Mouse (Mus musculus) left cerebral cortex, postnatal 4 days (tissue): ENCODE results near the gene Otx2. TPM values are rescaled to one million over a fixed set of nuclear protein-coding genes. Genes with fewer than 3 reads are reported as not detected.

Source experiments
- DNase-seq: peaks from one replicate; pipeline ENCODE4 v3.0.0-alpha.2; 2022
- intact Hi-C: fragments of 180-260 bp; cut with DNase I; formaldehyde crosslinking; loops from one replicate; pipeline ENCODE4 v1.15.1; 2025
- total RNA-seq, 2 experiments: library from RNA; stranded (reverse); gene quantifications; 2 replicates each; pipeline ENCODE4 v1.2.3; 2021

Gene Otx2
- under 1 TPM; 0.36 to 0.64 TPM for total RNA-seq

- intact Hi-C loops = loop anchor here (10.0 kb wide), 1 partner anchor 311 kb away; no protein-coding TSS in a partner anchor
- no peak for DNase-seq
These were observed at the start of gene Otx2 for GRCm38 (mm10) chr14:48673541-48673940. Otx2 (minus strand) TSS chr14:48673819.

DNA sequence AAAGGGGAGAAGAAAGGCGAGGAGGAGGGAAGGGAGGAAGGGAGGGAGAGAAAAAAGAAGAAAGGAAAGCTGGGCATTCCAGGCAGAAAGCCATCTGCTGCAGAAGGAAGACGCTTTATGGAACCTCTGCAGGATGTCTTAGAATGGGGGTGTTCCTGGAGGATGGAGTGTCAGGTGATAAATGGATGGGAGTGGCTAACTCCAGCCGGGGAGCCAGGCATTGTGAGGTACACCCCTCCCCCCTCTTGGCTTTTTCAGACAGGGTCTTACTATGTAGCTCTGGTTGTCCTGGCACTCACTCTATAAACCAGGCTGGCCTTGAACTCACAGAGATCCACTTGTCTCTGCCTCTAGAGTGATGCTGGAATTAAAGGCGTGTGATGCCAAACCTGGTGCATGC is 49.1 kb upstream of the Otx2 start:
- DNase-seq = no peak
- intact Hi-C loops = no loop called here

- intact Hi-C loops = no loop called here
- DNase-seq = no peak
These were observed 45.7 kb upstream of the Otx2 start for GRCm38 (mm10) chr14:48719296-48719695.

GRCm38 (mm10) chr14:48717632-48718279 is 44.1 kb upstream of the Otx2 start:
- intact Hi-C loops = no loop called here
- peak; percentile 45 for DNase-seq

GRCm38 (mm10) chr14:48716456-48716855 is 42.8 kb upstream of the Otx2 start:
- intact Hi-C loops = no loop called here

DNA sequence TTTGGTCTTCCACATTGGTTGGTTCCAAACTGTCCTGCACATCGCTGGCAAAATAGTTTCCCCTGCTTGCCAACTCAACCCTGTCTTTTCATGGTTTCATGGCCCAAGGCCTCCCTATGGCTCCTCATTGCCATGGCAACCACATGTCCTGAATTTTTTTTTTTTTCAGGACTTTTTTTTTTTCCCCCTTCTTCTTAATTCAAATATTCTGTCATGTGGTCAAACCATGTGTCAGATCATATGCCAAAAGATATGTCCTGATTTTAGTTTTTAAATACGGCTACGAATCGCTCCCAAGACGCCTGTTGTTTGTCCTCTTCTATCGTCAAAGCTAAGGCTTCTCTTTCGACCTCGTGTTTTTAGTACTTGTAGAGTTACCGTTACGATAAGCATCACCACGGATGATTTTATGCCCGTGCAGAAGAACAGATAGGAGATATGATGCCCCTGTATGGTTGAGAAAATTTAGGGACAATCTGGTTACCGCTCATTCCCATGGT is 37.3 kb upstream of the Otx2 start:
- peak; percentile 68 for DNase-seq
- intact Hi-C loops = no loop called here

More at GRCm38 (mm10) chr14:48716456-48716855, 42.8 kb upstream of the Otx2 start:
- DNase-seq = no peak

DNA sequence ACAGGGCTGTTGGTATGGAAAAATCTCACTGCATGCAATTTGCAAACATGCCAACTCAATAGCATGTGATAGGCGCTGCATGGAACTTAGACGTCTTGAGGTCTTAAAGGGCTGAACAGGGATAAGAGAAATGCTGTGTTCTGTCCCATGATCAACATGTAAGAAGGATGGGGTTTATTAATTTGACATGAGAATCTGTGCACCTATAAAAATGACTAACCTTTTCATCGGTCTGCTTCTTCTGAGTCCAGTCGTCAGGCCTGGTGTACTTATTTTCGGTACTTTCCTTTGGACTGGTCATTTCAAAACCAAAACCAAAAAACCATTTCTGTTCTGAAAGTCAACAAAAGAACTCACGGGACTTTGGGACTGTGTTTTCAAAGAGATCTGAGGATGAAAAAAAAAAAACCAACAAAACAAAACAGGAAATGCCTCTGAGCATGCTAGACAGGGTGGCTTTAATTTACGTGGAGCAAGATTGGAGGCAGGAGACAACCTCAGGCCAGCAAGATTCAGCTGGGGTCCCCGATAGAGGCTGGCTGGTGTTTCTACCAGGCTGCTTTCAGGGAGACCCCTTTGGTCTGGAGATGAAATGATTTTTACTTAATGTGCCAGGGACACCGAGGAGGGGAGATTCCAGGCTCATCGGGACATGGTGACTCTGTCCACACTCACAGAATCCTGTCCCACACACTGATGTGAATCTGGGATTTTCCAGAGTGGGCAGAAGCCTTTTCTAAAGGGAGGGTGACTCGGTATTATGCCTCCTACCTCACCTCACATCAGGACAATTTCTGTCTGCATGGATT is 36.6 kb upstream of the Otx2 start:
- intact Hi-C loops = no loop called here
- DNase-seq = peak; percentile 6

- DNase-seq = peak; percentile 55
- intact Hi-C loops = no loop called here
These were observed 35.9 kb upstream of the Otx2 start for GRCm38 (mm10) chr14:48709371-48710061.

DNA sequence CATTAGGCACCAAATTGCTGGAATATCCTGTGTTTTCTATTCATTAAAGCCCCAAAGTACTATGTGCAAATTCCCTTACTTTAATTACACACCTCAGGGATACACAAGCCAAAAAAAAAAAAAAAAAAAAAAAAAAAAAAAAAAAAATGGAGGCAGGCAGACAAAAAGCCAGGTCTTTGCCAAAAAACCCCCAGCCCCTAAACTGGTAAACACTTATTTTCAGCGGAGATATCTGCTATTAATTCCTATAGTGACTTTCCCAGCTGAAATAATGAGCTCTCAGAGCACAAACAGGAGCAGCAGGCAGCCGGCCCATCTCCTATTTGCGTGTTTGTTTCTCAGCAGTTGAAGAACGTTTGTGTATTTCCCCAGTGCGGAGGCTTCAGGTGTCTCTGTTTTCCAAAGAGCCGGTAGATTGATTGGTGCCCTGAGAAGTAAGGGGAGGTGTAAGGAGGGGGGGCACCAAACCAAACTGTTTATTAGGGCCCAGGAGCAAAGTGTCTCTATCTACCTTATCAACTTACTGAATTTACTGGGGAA is 34.3 kb upstream of the Otx2 start:
- DNase-seq = no peak
- intact Hi-C loops = no loop called here

- DNase-seq = no peak
- intact Hi-C loops = no loop called here
These were observed 33.8 kb upstream of the Otx2 start for GRCm38 (mm10) chr14:48707391-48707790.

DNA sequence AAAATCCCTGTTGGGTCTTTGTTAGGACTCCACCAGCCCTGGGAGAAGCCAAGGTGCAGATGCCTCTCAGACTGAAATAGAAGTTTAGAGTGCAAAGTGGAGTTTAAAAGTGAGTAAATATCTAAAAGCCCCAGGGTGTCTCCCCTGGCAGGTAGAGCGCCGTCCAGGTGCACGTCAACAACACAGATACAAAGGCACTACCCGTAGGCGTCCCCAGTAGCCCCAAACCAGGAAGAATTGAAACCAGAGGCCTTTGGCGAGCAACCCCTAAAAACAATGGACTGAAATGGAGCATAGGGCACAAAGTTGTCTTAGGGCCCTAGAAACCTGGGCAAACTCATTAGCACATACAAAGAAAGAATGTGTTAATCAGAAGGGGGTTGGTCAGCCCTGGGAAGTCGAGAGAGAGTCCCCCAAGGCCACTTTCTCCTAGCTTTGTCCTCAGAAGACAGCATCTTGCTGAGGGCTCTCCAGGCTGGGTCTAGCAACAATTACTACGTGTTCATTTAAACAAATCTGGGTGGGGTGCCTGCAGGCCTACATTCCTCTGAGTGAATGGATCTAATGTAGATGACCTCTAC is 27.3 kb upstream of the Otx2 start:
- intact Hi-C loops = no loop called here

GRCm38 (mm10) chr14:48679590-48679989 is 6.0 kb upstream of the Otx2 start:
- intact Hi-C loops = loop anchor here (10.0 kb wide), 1 partner anchor 305 kb away; no protein-coding TSS in a partner anchor
- no peak for DNase-seq

More for the DNA sequence above, 27.3 kb upstream of the Otx2 start:
- DNase-seq = no peak

GRCm38 (mm10) chr14:48678674-48679073 is 5.1 kb upstream of the Otx2 start:
- peak; percentile 46 for DNase-seq
- intact Hi-C loops = loop anchor here (10.0 kb wide), 1 partner anchor 306 kb away; no protein-coding TSS in a partner anchor

- intact Hi-C loops = loop anchor here (10.0 kb wide), 1 partner anchor 311 kb away; no protein-coding TSS in a partner anchor
- DNase-seq = peak; percentile 34
These were observed 615 bp upstream of the Otx2 start for GRCm38 (mm10) chr14:48674036-48674831.

- intact Hi-C loops = loop anchor here (10.0 kb wide), 1 partner anchor 312 kb away; no protein-coding TSS in a partner anchor
- DNase-seq = no peak
These were observed 925 bp downstream of the Otx2 start for GRCm38 (mm10) chr14:48672611-48673176.

GRCm38 (mm10) chr14:48671480-48672240 is 2.0 kb downstream of the Otx2 start:
- intact Hi-C loops = loop anchor here (10.0 kb wide), 1 partner anchor 313 kb away; no protein-coding TSS in a partner anchor
- no peak for DNase-seq

GRCm38 (mm10) chr14:48670761-48671479 is 2.7 kb downstream of the Otx2 start:
- intact Hi-C loops = loop anchor here (10.0 kb wide), 1 partner anchor 314 kb away; no protein-coding TSS in a partner anchor
- no peak for DNase-seq

GRCm38 (mm10) chr14:48670258-48670630 is 3.4 kb downstream of the Otx2 start:
- no peak for DNase-seq
- intact Hi-C loops = loop anchor here (10.0 kb wide), 1 partner anchor 315 kb away; no protein-coding TSS in a partner anchor
